Mouse (Mus musculus) retina, postnatal 1 day (tissue): Measurements from ENCODE around the gene Ephb2.
A peak's percentile ranks its signal among the peaks of the same experiment; 100 is the strongest.

ENCODE experiments used
- DNase-seq: peaks from one replicate; pipeline ENCODE4 v3.0.0-alpha.2; 2012

The Ephb2 gene

GRCm38 (mm10) chr4:136797677-136798569 is 37.9 kb downstream of the Ephb2 start:
- no peak for DNase-seq

- no peak for DNase-seq
Observed at GRCm38 (mm10) chr4:136793320-136793719, 42.5 kb downstream of the Ephb2 start.

- DNase-seq = no peak
Observed at GRCm38 (mm10) chr4:136789821-136790220, 46.0 kb downstream of the Ephb2 start.

GRCm38 (mm10) chr4:136787357-136787756 is 48.4 kb downstream of the Ephb2 start:
- no peak for DNase-seq

GRCm38 (mm10) chr4:136786453-136787276 is 49.1 kb downstream of the Ephb2 start:
- peak; percentile 64 for DNase-seq

- DNase-seq = peak; percentile 36
Observed at GRCm38 (mm10) chr4:136783552-136784150, 52.1 kb downstream of the Ephb2 start.

GRCm38 (mm10) chr4:136782579-136782925 is 53.2 kb downstream of the Ephb2 start:
- DNase-seq = no peak

- DNase-seq = peak; percentile 51
Observed at GRCm38 (mm10) chr4:136781868-136782578, 53.8 kb downstream of the Ephb2 start.

- no peak for DNase-seq
Observed at GRCm38 (mm10) chr4:136780201-136780895, 55.4 kb downstream of the Ephb2 start.

GRCm38 (mm10) chr4:136779156-136779555 is 56.6 kb downstream of the Ephb2 start:
- DNase-seq = no peak

- peak; percentile 69 for DNase-seq
Observed at GRCm38 (mm10) chr4:136776471-136776892, 59.3 kb downstream of the Ephb2 start.

- DNase-seq = peak; percentile 64
Observed at GRCm38 (mm10) chr4:136775903-136776302, 59.9 kb downstream of the Ephb2 start.

GRCm38 (mm10) chr4:136774201-136774600 is 61.6 kb downstream of the Ephb2 start:
- DNase-seq = no peak

GRCm38 (mm10) chr4:136772952-136773584 is 62.7 kb downstream of the Ephb2 start:
- DNase-seq = peak; percentile 97

- DNase-seq = peak; percentile 70
Observed at GRCm38 (mm10) chr4:136772318-136772717, 63.5 kb downstream of the Ephb2 start.

- DNase-seq = no peak
Observed at GRCm38 (mm10) chr4:136770718-136771117, 65.1 kb downstream of the Ephb2 start.

GRCm38 (mm10) chr4:136768499-136768898 is 67.3 kb downstream of the Ephb2 start:
- no peak for DNase-seq

- DNase-seq = no peak
Observed at GRCm38 (mm10) chr4:136765080-136765479, 70.7 kb downstream of the Ephb2 start.

- no peak for DNase-seq
Observed at GRCm38 (mm10) chr4:136763349-136763748, 72.4 kb downstream of the Ephb2 start.

GRCm38 (mm10) chr4:136761713-136762380 is 73.9 kb downstream of the Ephb2 start:
- DNase-seq = peak; percentile 61

- no peak for DNase-seq
Observed at GRCm38 (mm10) chr4:136760882-136761281, 74.9 kb downstream of the Ephb2 start.
